Mouse (Mus musculus) kidney, embryonic 16.5 days (tissue): ENCODE measurements around the gene Cbx7. TPM values are rescaled to one million over a fixed set of nuclear protein-coding genes. Genes with fewer than 3 reads are reported as not detected.
"Not testable (repeated sequence)": the region's sequence is repeated elsewhere in the genome, so short reads cannot be mapped to it uniquely, and the experiment has no call there.

ENCODE experiments used
- ATAC-seq: fragments of 200-750 bp; cut with Nextera tagmentation; 2 replicates; pipeline ENCODE4 v1.8.0; 2017; ENCODE audit warnings: moderate TSS enrichment; ENCODE audit not compliant: low FRiP score, low TSS enrichment
- H3K27ac ChIP-seq: fragments of 300-500 bp; sonication (generic); 2 replicates; pipeline ENCODE4 v1.5.1; 2014; ENCODE audit warnings: low read length
- H3K27me3 ChIP-seq: fragments of 300-500 bp; sonication (generic); 2 replicates; pipeline ENCODE4 v1.6.1; 2014; ENCODE audit warnings: low read length, control low read depth, mixed read lengths; ENCODE audit not compliant: insufficient read depth
- H3K36me3 ChIP-seq: fragments of 300-500 bp; sonication (generic); 2 replicates; pipeline ENCODE4 v1.6.1; 2014; ENCODE audit warnings: low read length, control low read depth, mixed read lengths; ENCODE audit not compliant: insufficient read depth
- H3K4me1 ChIP-seq: fragments of 300-500 bp; sonication (generic); 2 replicates; pipeline ENCODE4 v1.6.1; 2014; ENCODE audit warnings: low read length, control low read depth, mixed read lengths; ENCODE audit not compliant: insufficient read depth
- H3K4me2 ChIP-seq: fragments of 300-500 bp; sonication (generic); replicated peaks from 2 replicates; pipeline ENCODE4 v1.6.1; 2014; ENCODE audit warnings: low read depth, low read length
- H3K4me3 ChIP-seq: fragments of 300-500 bp; sonication (generic); 2 replicates; pipeline ENCODE4 v1.5.1; 2014; ENCODE audit warnings: mild to moderate bottlenecking, low read length
- H3K9ac ChIP-seq: fragments of 300-500 bp; sonication (generic); replicated peaks from 2 replicates; pipeline ENCODE4 v1.6.1; 2014; ENCODE audit warnings: low read length
- H3K9me3 ChIP-seq: fragments of 300-500 bp; sonication (generic); 2 replicates; pipeline ENCODE4 v1.6.1; 2016; ENCODE audit warnings: low read length, control low read depth
- WGBS: fragments of 180-500 bp; shearing (Covaris S2); extraction: QIAGEN DNeasy Blood & Tissue Kit; methylation state at CpG from one replicate; pipeline ENCODE4 v1.1.7; 2014; 5-methylcytosine and 5-hydroxymethylcytosine counted together
- polyA plus RNA-seq: library from polyadenylated mRNA; unstranded; fragments of >200 nt; fragmentation: Nextera tagmentation; extraction: Ambion mirVana; gene quantifications from 2 replicates; pipeline ENCODE4 v1.2.1, GENCODE M21; 2015

Cbx7 gene
- polyA plus RNA-seq, 1 experiment from 2014 or later, result 3.3 TPM

- no peak overlapping the region for H3K27ac ChIP-seq
- no peaks in the 10 kb centered on the region for H3K27me3 ChIP-seq
- no peak for ATAC-seq
- no peak overlapping the region for H3K9ac ChIP-seq
- no peak overlapping the region for H3K4me2 ChIP-seq
- H3K4me1 ChIP-seq, result no peaks in the 10 kb centered on the region
- no peaks in the 10 kb centered on the region for H3K36me3 ChIP-seq
- 95% methylated on average over 14 of the region's 14 CpGs for WGBS
- H3K4me3 ChIP-seq, result no peak overlapping the region
- no peaks in the 10 kb centered on the region for H3K9me3 ChIP-seq
These were observed 53.7 kb downstream of the Cbx7 start for GRCm38 (mm10) chr15:79917111-79917720.

GRCm38 (mm10) chr15:79916150-79916549, 54.8 kb downstream of the Cbx7 start:
- no peak overlapping the region for H3K4me3 ChIP-seq
- no peaks in the 10 kb centered on the region for H3K27me3 ChIP-seq
- WGBS, result 70% methylated on average over 5 of the region's 5 CpGs
- no peak for ATAC-seq
- H3K4me1 ChIP-seq, result no peaks in the 10 kb centered on the region
- no peaks in the 10 kb centered on the region for H3K36me3 ChIP-seq
- H3K9ac ChIP-seq, result no peak overlapping the region
- no peaks in the 10 kb centered on the region for H3K9me3 ChIP-seq
- H3K4me2 ChIP-seq, result no peak overlapping the region
- H3K27ac ChIP-seq, result no peak overlapping the region

- H3K27me3 ChIP-seq, result no peaks in the 10 kb centered on the region
- H3K9me3 ChIP-seq, result no peaks in the 10 kb centered on the region
- WGBS, result 89% methylated on average over 3 of the region's 3 CpGs
- H3K4me3 ChIP-seq, result no peak overlapping the region
- no peaks in the 10 kb centered on the region for H3K4me1 ChIP-seq
- no peak for ATAC-seq
- no peak overlapping the region for H3K4me2 ChIP-seq
- no peak overlapping the region for H3K27ac ChIP-seq
- H3K9ac ChIP-seq, result no peak overlapping the region
- H3K36me3 ChIP-seq, result no peaks in the 10 kb centered on the region
These were observed 56.6 kb downstream of the Cbx7 start for GRCm38 (mm10) chr15:79914357-79914756.

- no peaks in the 10 kb centered on the region for H3K4me1 ChIP-seq
- no peak for ATAC-seq
- no peaks in the 10 kb centered on the region for H3K27me3 ChIP-seq
- no peak overlapping the region for H3K4me3 ChIP-seq
- H3K36me3 ChIP-seq, result no peaks in the 10 kb centered on the region
- H3K27ac ChIP-seq, result no peak overlapping the region
- no peaks in the 10 kb centered on the region for H3K9me3 ChIP-seq
- no peak overlapping the region for H3K9ac ChIP-seq
- WGBS, result 82% methylated on average over 6 of the region's 6 CpGs
- H3K4me2 ChIP-seq, result no peak overlapping the region
These were observed 57.1 kb downstream of the Cbx7 start for GRCm38 (mm10) chr15:79913761-79914346.

- Histone ChIP-seq H3K4me3 (no peak overlapping the region), H3K27ac (no peak overlapping the region), H3K36me3 (no peaks in the 10 kb centered on the region), H3K4me1 (no peaks in the 10 kb centered on the region), H3K4me2 (no peak overlapping the region), H3K9me3 (no peaks in the 10 kb centered on the region), H3K27me3 (no peaks in the 10 kb centered on the region), H3K9ac (no peak overlapping the region)
- 87% methylated on average over 8 of the region's 8 CpGs for WGBS
- ATAC-seq, result no peak
These were observed 59.6 kb downstream of the Cbx7 start for GRCm38 (mm10) chr15:79911339-79911738.

GRCm38 (mm10) chr15:79910812-79911211, 60.1 kb downstream of the Cbx7 start:
- not testable (repeated sequence) for H3K27ac ChIP-seq, H3K4me1 ChIP-seq, H3K36me3 ChIP-seq, H3K4me2 ChIP-seq, H3K27me3 ChIP-seq, H3K9me3 ChIP-seq, ATAC-seq, H3K4me3 ChIP-seq, H3K9ac ChIP-seq
- 75% methylated on average over 1 of the region's 1 CpGs for WGBS

GRCm38 (mm10) chr15:79909006-79909405, 61.9 kb downstream of the Cbx7 start:
- not testable (repeated sequence) for H3K27me3 ChIP-seq, H3K27ac ChIP-seq, H3K4me3 ChIP-seq, ATAC-seq, H3K4me1 ChIP-seq, H3K36me3 ChIP-seq, H3K9ac ChIP-seq, H3K9me3 ChIP-seq, H3K4me2 ChIP-seq
- WGBS, result 86% methylated on average over 3 of the region's 3 CpGs

- H3K4me2 ChIP-seq, result no peak overlapping the region
- H3K27ac ChIP-seq, result no peak overlapping the region
- no peaks in the 10 kb centered on the region for H3K36me3 ChIP-seq
- 48% methylated on average over 14 of the region's 14 CpGs for WGBS
- no peak overlapping the region for H3K4me3 ChIP-seq
- ATAC-seq, result no peak
- no peak overlapping the region for H3K9ac ChIP-seq
- no peaks in the 10 kb centered on the region for H3K27me3 ChIP-seq
- no peaks in the 10 kb centered on the region for H3K4me1 ChIP-seq
- no peaks in the 10 kb centered on the region for H3K9me3 ChIP-seq
These were observed 64.1 kb downstream of the Cbx7 start for GRCm38 (mm10) chr15:79906855-79907254.

GRCm38 (mm10) chr15:79905211-79905610, 65.7 kb downstream of the Cbx7 start:
- H3K4me1 ChIP-seq, result no peaks in the 10 kb centered on the region
- H3K36me3 ChIP-seq, result no peaks in the 10 kb centered on the region
- H3K4me2 ChIP-seq, result no peak overlapping the region
- H3K9me3 ChIP-seq, result no peaks in the 10 kb centered on the region
- WGBS, result 53% methylated on average over 12 of the region's 12 CpGs
- no peak overlapping the region for H3K27ac ChIP-seq
- no peak overlapping the region for H3K4me3 ChIP-seq
- no peak for ATAC-seq
- no peak overlapping the region for H3K9ac ChIP-seq
- no peaks in the 10 kb centered on the region for H3K27me3 ChIP-seq

- not testable (repeated sequence) for H3K4me1 ChIP-seq, ATAC-seq, H3K9ac ChIP-seq, H3K36me3 ChIP-seq, H3K27ac ChIP-seq, H3K4me2 ChIP-seq, H3K4me3 ChIP-seq, H3K27me3 ChIP-seq, H3K9me3 ChIP-seq
- WGBS, result 87% methylated on average over 11 of the region's 11 CpGs
These were observed 66.2 kb downstream of the Cbx7 start for GRCm38 (mm10) chr15:79904678-79905077.
